Mouse (Mus musculus) midbrain, embryonic 11.5 days (tissue): Measurements from ENCODE around the gene 5031439G07Rik. TPM values are rescaled to one million over a fixed set of nuclear protein-coding genes. Genes with fewer than 3 reads are reported as not detected.
A peak's percentile ranks its signal among the peaks of the same experiment; 100 is the strongest.

Experiments used
- ATAC-seq: fragments of 200-750 bp; cut with Nextera tagmentation; 2 replicates; pipeline ENCODE4 v1.8.0; 2017; ENCODE audit warnings: moderate TSS enrichment, moderate library complexity; ENCODE audit not compliant: low FRiP score
- DNase-seq: peaks from one replicate; pipeline ENCODE4 v3.0.0; 2015; ENCODE audit warnings: low spot score; ENCODE audit errors: missing footprints
- H3K27ac ChIP-seq: fragments of 300-500 bp; sonication (generic); 2 replicates; pipeline ENCODE4 v1.5.1; 2014; ENCODE audit warnings: low read depth, low read length
- H3K27me3 ChIP-seq: fragments of 300-500 bp; sonication (generic); 2 replicates; pipeline ENCODE4 v1.6.1; 2014; ENCODE audit warnings: mild to moderate bottlenecking, low read length, moderate library complexity, mixed read lengths; ENCODE audit not compliant: control insufficient read depth, insufficient read depth
- H3K36me3 ChIP-seq: fragments of 300-500 bp; sonication (generic); 2 replicates; pipeline ENCODE4 v1.6.1; 2014; ENCODE audit warnings: mild to moderate bottlenecking, low read length, moderate library complexity, mixed read lengths; ENCODE audit not compliant: control insufficient read depth, insufficient read depth
- H3K4me1 ChIP-seq: fragments of 300-500 bp; sonication (generic); 2 replicates; pipeline ENCODE4 v1.6.1; 2014; ENCODE audit warnings: low read length; ENCODE audit not compliant: control insufficient read depth, insufficient read depth
- H3K4me2 ChIP-seq: fragments of 300-500 bp; sonication (generic); 2 replicates; pipeline ENCODE4 v1.6.1; 2014; ENCODE audit warnings: mild to moderate bottlenecking, moderate library complexity
- H3K4me3 ChIP-seq: fragments of 300-500 bp; sonication (generic); 2 replicates; pipeline ENCODE4 v1.5.1; 2014; ENCODE audit warnings: low read depth, low read length
- H3K9ac ChIP-seq: fragments of 300-500 bp; sonication (generic); 2 replicates; pipeline ENCODE4 v1.6.1; 2014; ENCODE audit warnings: low read length
- H3K9me3 ChIP-seq: fragments of 300-500 bp; sonication (generic); 2 replicates; pipeline ENCODE4 v1.6.1; 2016; ENCODE audit warnings: low read length; ENCODE audit not compliant: control insufficient read depth
- WGBS: fragments of 180-500 bp; shearing (Covaris S2); extraction: QIAGEN DNeasy Blood & Tissue Kit; methylation state at CpG from one replicate; pipeline ENCODE4 v1.1.7; 2014; 5-methylcytosine and 5-hydroxymethylcytosine counted together
- polyA plus RNA-seq: library from polyadenylated mRNA; unstranded; fragments of >200 nt; fragmentation: Nextera tagmentation; extraction: Ambion mirVana; gene quantifications from 2 replicates; pipeline ENCODE4 v1.2.1, GENCODE M21; 2014

Gene 5031439G07Rik
- polyA plus RNA-seq, 1 experiment from 2014 or later = 17.2 TPM

DNA sequence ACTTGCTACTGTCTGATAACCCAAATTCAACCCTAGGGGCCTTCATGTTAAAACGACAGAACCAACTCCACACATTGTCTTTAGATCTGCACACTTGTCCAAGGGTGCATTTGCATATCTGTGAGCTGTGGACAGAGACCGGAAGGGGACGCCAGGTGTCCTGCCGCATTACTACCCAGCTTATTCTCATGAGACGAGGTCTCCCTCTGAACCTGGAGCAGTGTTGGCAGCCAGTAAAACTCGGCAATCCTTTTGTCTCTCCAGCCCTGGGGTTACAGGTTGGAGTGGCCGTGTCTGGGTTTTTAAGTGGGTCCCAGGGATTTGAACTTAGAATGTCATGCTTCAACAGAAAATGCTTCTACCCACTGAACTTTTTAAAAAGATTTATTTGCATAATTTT lies 11.6 kb upstream of the 5031439G07Rik start:
- no peak overlapping the region for H3K9ac ChIP-seq
- 69% methylated on average over 7 of the region's 7 CpGs for WGBS
- H3K4me1 ChIP-seq = no peaks in the 10 kb centered on the region
- H3K9me3 ChIP-seq = no peaks in the 10 kb centered on the region
- peak; percentile 41 for DNase-seq
- no peaks in the 10 kb centered on the region for H3K36me3 ChIP-seq
- ATAC-seq = no peak
- H3K4me3 ChIP-seq = no peak overlapping the region
- H3K27me3 ChIP-seq = no peaks in the 10 kb centered on the region
- no peak overlapping the region for H3K27ac ChIP-seq
- no peak overlapping the region for H3K4me2 ChIP-seq

DNA sequence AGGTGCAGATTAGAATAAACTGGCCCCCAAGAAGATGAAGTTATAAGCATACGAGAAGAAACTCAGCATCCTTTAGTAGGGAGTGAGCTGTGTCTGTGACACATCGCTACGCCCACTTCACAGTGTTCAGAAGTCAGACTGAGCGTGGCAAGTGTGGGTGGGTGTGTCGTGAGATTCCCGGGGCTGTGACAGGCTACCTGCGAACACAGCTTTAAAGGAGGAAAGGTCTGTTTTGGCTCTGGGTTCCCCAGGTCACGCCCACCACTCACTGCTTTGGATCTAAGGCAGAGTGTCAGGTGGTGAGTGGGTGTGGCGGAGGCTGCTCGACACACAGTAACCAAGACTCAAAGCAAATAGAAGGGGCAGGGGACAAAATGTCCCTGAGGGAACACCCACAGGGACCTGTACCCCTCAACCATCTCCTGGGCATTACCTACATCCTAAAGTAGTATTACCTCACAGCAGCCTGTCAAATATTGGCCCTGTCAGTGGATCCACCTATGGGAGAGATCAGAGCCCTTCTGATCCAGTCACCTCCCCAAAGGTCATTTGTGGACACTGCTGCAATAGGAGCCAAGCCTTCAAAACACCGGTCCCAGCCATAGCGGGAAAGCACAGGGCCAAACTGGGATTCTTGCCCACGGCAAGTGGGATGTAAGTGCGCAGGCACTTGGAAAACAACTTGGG lies 9.6 kb upstream of the 5031439G07Rik start:
- Histone ChIP-seq H3K27ac (no peak overlapping the region), H3K9me3 (no peaks in the 10 kb centered on the region), H3K9ac (no peak overlapping the region), H3K27me3 (no peaks in the 10 kb centered on the region), H3K36me3 (no peaks in the 10 kb centered on the region), H3K4me1 (no peaks in the 10 kb centered on the region), H3K4me2 (no peak overlapping the region), H3K4me3 (no peak overlapping the region)
- no peak for ATAC-seq
- DNase-seq = peak; percentile 2
- WGBS = 81% methylated on average over 14 of the region's 14 CpGs

DNA sequence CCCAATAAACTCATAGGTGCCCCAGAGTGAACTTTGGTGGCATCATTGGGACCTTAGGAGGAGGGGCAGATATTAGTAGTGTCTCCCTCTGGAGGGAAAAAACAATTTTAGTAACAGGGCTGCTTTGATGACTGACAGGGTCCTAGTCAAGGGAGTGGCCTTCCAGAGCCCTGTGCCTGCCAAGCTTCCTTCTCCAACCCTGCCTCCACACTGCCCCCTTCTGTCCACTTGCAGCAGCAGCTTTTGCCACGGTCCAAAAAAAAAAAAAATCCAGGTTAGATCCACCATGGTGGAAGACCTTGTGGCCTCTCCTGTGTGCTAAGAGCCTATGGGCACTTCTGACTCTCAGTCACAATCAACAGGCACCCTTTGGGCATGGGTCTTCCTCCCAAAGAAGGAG lies 7.6 kb upstream of the 5031439G07Rik start:
- Histone ChIP-seq H3K9me3 (no peaks in the 10 kb centered on the region), H3K4me3 (no peak overlapping the region), H3K27ac (no peak overlapping the region), H3K36me3 (no peaks in the 10 kb centered on the region), H3K9ac (no peak overlapping the region), H3K4me1 (no peaks in the 10 kb centered on the region), H3K4me2 (no peak overlapping the region), H3K27me3 (no peaks in the 10 kb centered on the region)
- ATAC-seq (no peak), DNase-seq (peak; percentile 92)
- WGBS = 6% methylated on average over 1 of the region's 1 CpGs

GRCm38 (mm10) chr15:84995041-84995440 lies 6.7 kb upstream of the 5031439G07Rik start:
- Histone ChIP-seq H3K4me2 (no peak overlapping the region), H3K9me3 (no peaks in the 10 kb centered on the region), H3K27me3 (no peaks in the 10 kb centered on the region), H3K4me1 (0 out of 2 replicates have a peak, but pooled peaks cover 1% of the 10 kb centered on the region), H3K36me3 (no peaks in the 10 kb centered on the region), H3K4me3 (no peak overlapping the region), H3K9ac (no peak overlapping the region), H3K27ac (no peak overlapping the region)
- DNase-seq = peak; percentile 77
- WGBS = 44% methylated on average over 6 of the region's 6 CpGs
- no peak for ATAC-seq

DNA sequence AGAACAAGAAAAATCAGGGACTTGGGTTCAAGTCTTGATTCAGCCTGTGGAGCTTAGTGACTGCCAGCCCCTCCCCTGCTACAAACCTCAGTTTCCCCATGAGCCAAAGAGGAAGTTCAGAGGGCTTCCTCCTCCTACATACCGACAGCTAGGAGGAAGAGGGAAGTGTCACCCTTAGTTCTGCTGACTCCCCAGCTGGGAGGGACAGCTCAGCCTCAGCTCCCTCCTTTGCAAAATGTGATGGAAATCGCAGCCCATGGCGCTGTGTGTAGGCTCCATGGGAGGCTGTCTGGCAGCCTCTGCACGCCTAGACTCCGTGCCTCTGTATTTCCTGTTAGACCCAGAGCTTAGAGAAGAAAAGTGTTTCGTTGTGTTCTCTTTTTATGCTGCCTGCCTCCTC lies 6.1 kb upstream of the 5031439G07Rik start:
- Histone ChIP-seq H3K27ac (no peak overlapping the region), H3K4me3 (no peak overlapping the region), H3K9me3 (no peaks in the 10 kb centered on the region), H3K4me1 (0 out of 2 replicates have a peak, but pooled peaks cover 2% of the 10 kb centered on the region), H3K36me3 (no peaks in the 10 kb centered on the region), H3K4me2 (no peak overlapping the region), H3K27me3 (no peaks in the 10 kb centered on the region), H3K9ac (no peak overlapping the region)
- DNase-seq (no peak), ATAC-seq (no peak)
- WGBS = 39% methylated on average over 6 of the region's 6 CpGs

DNA sequence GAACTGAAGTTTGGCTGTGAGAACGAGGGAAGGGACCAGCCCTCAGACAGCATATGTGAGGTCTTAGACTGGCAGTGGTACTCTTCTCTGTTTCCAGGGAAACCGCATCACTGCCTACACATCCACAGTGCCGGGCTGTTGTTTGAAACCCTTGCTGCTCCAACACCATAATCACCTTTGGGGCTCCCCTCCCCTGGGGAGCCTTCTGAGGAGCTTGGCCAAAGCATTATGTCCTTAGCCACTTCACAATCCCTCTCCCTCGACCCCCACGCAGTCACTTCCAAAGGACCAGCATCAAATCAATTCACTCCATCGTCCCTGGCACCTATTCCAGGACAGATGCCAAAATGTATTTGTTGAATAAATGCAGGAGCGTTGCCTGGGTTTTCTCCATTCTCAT lies 1.4 kb upstream of the 5031439G07Rik start:
- Histone ChIP-seq H3K36me3 (no peaks in the 10 kb centered on the region), H3K4me3 (no peak overlapping the region), H3K9me3 (no peaks in the 10 kb centered on the region), H3K4me2 (no peak overlapping the region), H3K27me3 (no peaks in the 10 kb centered on the region), H3K4me1 (peaks cover 18% of the 10 kb centered on the region), H3K9ac (no peak overlapping the region), H3K27ac (no peak overlapping the region)
- DNase-seq = peak; percentile 66
- 51% methylated on average over 7 of the region's 7 CpGs for WGBS
- no peak for ATAC-seq

DNA sequence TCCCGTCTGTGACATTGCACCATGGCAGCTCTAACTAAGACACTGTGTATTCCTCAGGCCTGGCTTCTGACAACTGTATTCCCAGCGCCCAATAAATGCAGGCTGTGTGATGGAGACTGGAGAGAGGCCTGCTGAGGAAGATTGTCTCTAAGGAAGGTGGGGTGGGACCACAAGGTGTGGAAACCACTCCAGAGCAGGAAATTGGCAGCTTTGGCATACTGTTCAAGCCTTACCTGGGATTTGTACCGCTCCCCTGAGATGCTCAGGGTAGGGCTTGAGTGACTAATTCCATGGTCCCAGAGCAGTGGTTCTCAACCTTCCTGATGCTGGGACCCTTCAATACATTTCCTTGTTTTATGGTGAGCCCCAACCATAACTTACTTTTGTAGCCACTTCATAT lies 747 bp upstream of the 5031439G07Rik start:
- Histone ChIP-seq H3K9me3 (no peaks in the 10 kb centered on the region), H3K27ac (no peak overlapping the region), H3K9ac (no peak overlapping the region), H3K4me2 (no peak overlapping the region), H3K36me3 (no peaks in the 10 kb centered on the region), H3K4me3 (no peak overlapping the region), H3K4me1 (peaks cover 18% of the 10 kb centered on the region), H3K27me3 (no peaks in the 10 kb centered on the region)
- ATAC-seq (no peak), DNase-seq (peak; percentile 71)
- 66% methylated on average over 3 of the region's 3 CpGs for WGBS

DNA sequence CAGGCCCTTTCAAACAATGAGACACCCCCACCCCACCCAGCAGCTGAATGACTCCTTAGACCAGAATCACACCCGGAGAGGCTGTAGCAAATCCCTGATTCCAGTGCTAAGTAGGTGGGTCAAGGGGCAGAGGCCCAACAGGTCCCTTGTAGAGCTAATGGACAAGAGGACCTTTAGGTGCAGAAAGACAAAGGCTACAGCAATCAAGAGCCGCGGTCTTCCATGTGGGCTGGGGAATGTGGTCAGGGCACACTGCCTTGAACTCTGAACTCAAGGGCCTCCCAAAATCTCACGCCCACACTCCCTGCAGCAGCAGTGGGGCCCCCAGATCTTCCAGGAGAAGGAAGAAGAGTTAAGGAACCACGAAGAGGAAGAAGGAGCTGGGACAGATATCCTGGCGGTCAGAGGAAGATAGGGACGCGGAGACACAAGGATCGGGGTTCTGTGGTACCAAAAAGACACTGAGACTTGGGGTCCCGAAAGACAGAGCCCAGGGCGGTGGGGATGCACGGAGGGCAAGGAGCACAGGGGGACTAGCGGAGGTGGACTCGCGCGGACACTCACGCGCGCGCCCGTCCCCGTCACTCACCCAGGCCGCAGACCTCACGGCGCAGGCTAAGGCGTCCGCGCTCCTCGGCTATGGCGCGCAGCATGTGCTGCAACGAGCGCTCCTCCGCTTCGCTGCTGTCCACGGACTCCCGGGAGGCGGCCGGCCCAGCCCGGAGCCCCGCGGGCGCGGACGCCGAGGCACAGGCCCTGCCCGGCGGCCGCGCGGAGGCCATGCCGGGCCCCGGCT lies 1.1 kb downstream of the 5031439G07Rik start:
- H3K4me2 ChIP-seq = peak overlapping the region; percentile 90
- peak overlapping the region; percentile 93 for H3K9ac ChIP-seq
- no peaks in the 10 kb centered on the region for H3K27me3 ChIP-seq
- DNase-seq = peak; percentile 95
- peak; percentile 70 for ATAC-seq
- H3K9me3 ChIP-seq = no peaks in the 10 kb centered on the region
- H3K36me3 ChIP-seq = no peaks in the 10 kb centered on the region
- peak overlapping the region; percentile 14; the same call in 1 of the 2 replicates for H3K27ac ChIP-seq
- peak overlapping the region; percentile 90 for H3K4me3 ChIP-seq
- under 1% methylated on average over 50 of the region's 53 CpGs for WGBS
- H3K4me1 ChIP-seq = peaks cover 18% of the 10 kb centered on the region
